Mouse (Mus musculus) neutrophil, adult 5-6 weeks (primary cell): ENCODE results near the gene Slc7a1. TPM values are rescaled to one million over a fixed set of nuclear protein-coding genes. Genes with fewer than 3 reads are reported as not detected.

Experiments
- ATAC-seq: fragments of 151-379, 151-347 bp; 2 replicates; pipeline ENCODE4 v1.8.0; 2017; ENCODE audit warnings: mild to moderate bottlenecking, moderate TSS enrichment; ENCODE audit not compliant: insufficient number of reproducible peaks, poor library complexity, low FRiP score, severe bottlenecking; ENCODE audit errors: extremely low read depth
- total RNA-seq: library from RNA; stranded (forward); fragments of 200-1000 nt; gene quantifications from 2 replicates; pipeline ENCODE4 v1.2.3, GENCODE M21; 2017

Slc7a1 gene
- total RNA-seq, 1 experiment from 2014 or later = 13.2 TPM

DNA sequence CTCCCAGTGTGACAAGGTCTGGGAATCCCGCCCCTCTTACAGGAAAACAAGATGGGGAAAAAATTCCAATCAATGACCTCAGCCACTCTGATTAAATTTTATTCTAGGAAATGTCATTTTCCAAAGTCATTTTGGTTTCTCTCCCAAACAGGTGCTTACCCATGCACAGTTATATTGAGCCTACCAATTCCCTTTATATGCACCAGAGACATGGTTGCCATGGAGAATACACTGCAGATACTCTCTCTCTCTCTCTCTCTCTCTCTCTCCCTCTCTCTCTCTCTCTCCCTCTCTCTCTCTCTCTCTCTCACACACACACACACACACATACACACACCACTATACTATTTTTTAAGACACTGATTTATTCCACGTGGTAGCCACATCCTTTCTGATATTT lies 116.5 kb downstream of the Slc7a1 start:
- no peak for ATAC-seq

DNA sequence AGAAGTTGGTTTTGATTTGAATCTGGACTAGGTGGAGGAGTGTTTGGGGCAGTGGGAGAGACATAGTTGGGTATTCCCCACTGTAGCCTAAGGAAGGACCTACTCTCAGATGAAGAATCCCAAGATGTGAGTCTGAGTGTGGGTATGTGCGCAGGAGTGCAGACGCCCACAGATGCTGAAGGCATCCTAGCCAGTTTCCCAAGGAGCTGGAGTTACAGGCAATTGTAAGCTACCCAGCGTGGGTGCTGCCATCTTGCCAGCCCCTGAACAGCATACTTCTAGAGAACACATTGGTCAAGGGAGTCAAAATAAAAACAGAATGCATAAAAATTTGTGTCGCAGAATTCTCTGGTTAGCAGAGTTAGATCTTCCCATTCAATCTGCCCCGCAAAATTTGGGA lies 117.1 kb downstream of the Slc7a1 start:
- ATAC-seq = no peak

DNA sequence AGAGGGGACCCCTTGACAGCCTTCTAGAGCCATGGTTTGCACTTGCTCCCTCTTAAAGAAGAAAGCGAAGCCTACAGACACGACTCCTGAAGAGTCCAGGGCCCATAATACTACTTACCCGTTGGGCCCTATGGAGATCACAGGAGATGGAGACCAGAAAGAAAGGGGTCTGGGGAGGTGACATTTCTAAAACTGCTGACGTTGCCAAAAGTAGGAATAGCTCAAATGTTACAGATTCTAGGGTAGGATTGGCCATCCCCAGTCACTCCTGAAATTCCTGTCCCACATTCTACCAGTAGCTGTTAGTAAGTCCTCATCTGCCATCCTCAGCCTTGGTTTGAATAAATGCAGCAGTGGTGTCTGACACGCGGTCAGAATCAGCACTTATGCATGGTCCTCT lies 117.6 kb downstream of the Slc7a1 start:
- no peak for ATAC-seq

DNA sequence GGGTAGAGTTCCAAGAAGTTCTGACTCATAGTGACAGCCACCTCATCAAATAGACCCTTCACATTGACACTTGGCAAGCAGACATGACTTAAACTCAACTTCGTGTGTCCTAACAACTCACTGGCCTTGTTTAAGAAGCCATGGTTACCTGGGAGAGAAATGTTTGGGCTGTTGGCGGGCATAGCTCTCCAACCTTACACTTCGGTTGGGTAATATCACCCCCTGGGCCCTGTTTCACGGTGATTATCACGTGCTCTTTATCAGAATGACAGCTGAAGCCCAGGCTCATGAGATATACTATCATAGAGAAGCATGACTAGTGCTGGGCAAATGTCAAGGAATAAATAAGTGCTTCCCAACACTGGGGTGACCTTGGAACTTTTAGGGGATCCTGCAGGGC lies 119.4 kb downstream of the Slc7a1 start:
- no peak for ATAC-seq

DNA sequence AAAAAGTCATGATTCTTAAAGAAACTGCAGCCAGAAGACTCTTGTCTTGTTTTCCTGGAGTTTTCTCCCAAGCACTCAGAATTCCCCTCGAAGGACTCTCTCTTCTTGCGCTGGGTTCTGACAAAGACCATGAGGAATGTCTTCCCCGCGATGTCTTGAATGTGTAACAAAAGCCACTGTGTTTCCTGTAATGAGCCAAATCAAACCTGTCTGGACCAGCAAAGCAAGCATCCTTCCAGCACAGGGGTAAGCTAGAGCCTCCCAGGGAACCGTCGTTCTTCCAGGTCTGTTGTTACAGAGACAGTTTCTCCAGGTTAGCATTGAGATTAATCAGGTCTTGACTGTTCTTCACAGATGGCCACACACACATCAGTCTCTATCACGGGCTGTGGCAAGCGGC lies 121.5 kb downstream of the Slc7a1 start:
- ATAC-seq = no peak

Other genes with a start within 250 kb of the Slc7a1 start
- 186 and 187 TPM in 2 replicates for gene Ubl3, start 152.9 kb upstream of the Slc7a1 start, total RNA-seq